Mouse (Mus musculus) E14TG2a.4 (cell line): ENCODE measurements around the gene Aco1.

Experiments used
- CTCF ChIP-seq: conservative IDR thresholded peaks from 2 replicates; pipeline ENCODE4 v1.5.1; 2014; ENCODE audit warnings: low read length
- POU5F1 ChIP-seq: IDR thresholded peaks from 2 replicates; pipeline ENCODE4 v1.6.1; 2014; ENCODE audit warnings: low read length, borderline replicate concordance

- TF ChIP-seq CTCF (no peak), POU5F1 (no peak)
These were observed 14.8 kb downstream of the Aco1 start for GRCm38 (mm10) chr4:40157500-40158223.
